Mouse (Mus musculus) forebrain, embryonic 12.5 days (tissue): ENCODE measurements around the gene Hps6. TPM values are rescaled to one million over a fixed set of nuclear protein-coding genes. Genes with fewer than 3 reads are reported as not detected.

Experiments used
- polyA plus RNA-seq: library from polyadenylated mRNA; unstranded; fragments of >200 nt; fragmentation: Nextera tagmentation; extraction: Ambion mirVana; gene quantifications from 2 replicates; pipeline ENCODE4 v1.2.1, GENCODE M21; 2016

Gene Hps6
- polyA plus RNA-seq, 1 experiment from 2014 or later: 2.7 TPM

Other genes with a start within 250 kb of the Hps6 start
- gene Mgea5, start 219.7 kb upstream of the Hps6 start, polyA plus RNA-seq: 94.7 and 105 TPM in 2 replicates
- gene Kcnip2, start 187.4 kb upstream of the Hps6 start, polyA plus RNA-seq: 2.7 and 4.0 TPM in 2 replicates
- 19.3 and 20.3 TPM in 2 replicates for gene Armh3, start 5.0 kb upstream of the Hps6 start, polyA plus RNA-seq
- 37.1 and 41.7 TPM in 2 replicates for gene Pprc1, start 41.4 kb downstream of the Hps6 start, polyA plus RNA-seq
- 138 and 139 TPM in 2 replicates for gene Ldb1, start 41.7 kb downstream of the Hps6 start, polyA plus RNA-seq
- gene Nolc1, start 72.4 kb downstream of the Hps6 start, polyA plus RNA-seq: 117 and 118 TPM in 2 replicates
- gene Elovl3, start 128.4 kb downstream of the Hps6 start, polyA plus RNA-seq: not detected in 2 replicates
- gene Pitx3, start 144.8 kb downstream of the Hps6 start, polyA plus RNA-seq: 0.24 TPM in 1 of 2 replicates, not detected in the other
- 59.9 and 64.0 TPM in 2 replicates for gene Gbf1, start 149.0 kb downstream of the Hps6 start, polyA plus RNA-seq